Mouse (Mus musculus): ENCODE measurements around the gene Cdh20. TPM values are rescaled to one million over a fixed set of nuclear protein-coding genes. Genes with fewer than 3 reads are reported as not detected.

Cdh20 gene
- polyA plus RNA-seq (2014; fragmentation: Nextera tagmentation; extraction: Ambion mirVana) = 1.3 and 1.4 TPM in 2 replicates

- H3K4me1 ChIP-seq (ENCODE audit: control insufficient read depth in 2 of 2, insufficient read depth in 2 of 2, low read length in 2 of 2) = peaks cover 3 to 9% of the 10 kb centered on the region in 2 experiments; a peak in 3 of 4 replicates
- no peaks in the 10 kb centered on the region for H3K9me3 ChIP-seq (ENCODE audit: control insufficient read depth, low read length)
- no peaks in the 10 kb centered on the region for H3K36me3 ChIP-seq (ENCODE audit: control insufficient read depth, insufficient read depth, low read length)
- peak within 1 kb of the TSS in 1 of 2 experiments; percentile 0; a peak in 1 of 4 replicates for H3K27ac ChIP-seq (replicated peaks in 1 of 2; ENCODE audit: control insufficient read depth in 1 of 2, insufficient read depth in 1 of 2, low read depth in 2 of 2, low read length in 2 of 2)
- peak within 1 kb of the TSS; percentile 45 to 62 for H3K4me3 ChIP-seq (ENCODE audit: control insufficient read depth in 1 of 2, insufficient read depth in 1 of 2, low read depth in 1 of 2, low read length in 2 of 2)
- peak within 1 kb of the TSS; percentile 70 for H3K9ac ChIP-seq (ENCODE audit: low read length)
- H3K4me2 ChIP-seq (ENCODE audit: low read length) = peak within 1 kb of the TSS; percentile 89
- no peaks in the 10 kb centered on the region; the same call in 1 of the 2 replicates for H3K27me3 ChIP-seq (ENCODE audit: control insufficient read depth, insufficient read depth, low read length)
- WGBS = under 1% methylated on average over 46 of the region's 46 CpGs
- peak; percentile 54; the same call in 1 of the 2 replicates for ATAC-seq (ENCODE audit: insufficient number of reproducible peaks, insufficient read depth, low FRiP score, low read depth)
Measured at GRCm38 (mm10) chr1:104768371-104769249, at the start of gene Cdh20. Gene Cdh20, plus strand, starts transcription at chr1:104768529.

DNA sequence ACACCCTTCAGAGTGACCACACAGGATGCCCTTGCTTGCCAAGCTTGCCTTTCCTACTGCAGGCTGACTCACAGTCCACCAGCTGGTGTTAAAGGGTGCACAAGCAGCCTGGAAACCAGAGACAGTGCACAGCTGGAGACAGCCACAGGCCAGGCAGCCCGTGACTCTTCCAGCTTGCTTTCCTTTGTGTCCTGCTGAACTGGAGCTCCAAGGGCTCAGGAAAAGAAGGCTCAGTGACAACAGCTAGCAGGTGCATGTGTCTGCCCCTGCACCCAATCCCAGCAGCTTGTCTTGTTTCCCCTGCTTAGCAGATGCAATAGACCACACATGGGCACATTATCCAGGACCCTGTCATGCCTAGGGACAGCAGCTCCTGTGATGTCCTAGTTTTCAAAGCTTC lies 21.5 kb upstream of the Cdh20 start:
- H3K4me2 ChIP-seq (ENCODE audit: low read length) = no peak overlapping the region
- no peak overlapping the region for H3K9ac ChIP-seq (ENCODE audit: low read length)
- 0 out of 4 replicates have a peak overlapping the region, but pooled peaks of 1 of the 2 experiments have one; percentile 29 for H3K27ac ChIP-seq (replicated peaks in 1 of 2; ENCODE audit: control insufficient read depth in 1 of 2, insufficient read depth in 1 of 2, low read depth in 2 of 2, low read length in 2 of 2)
- no peak for ATAC-seq (ENCODE audit: insufficient number of reproducible peaks, insufficient read depth, low FRiP score, low read depth)
- H3K4me1 ChIP-seq (ENCODE audit: control insufficient read depth in 2 of 2, insufficient read depth in 2 of 2, low read length in 2 of 2) = peaks cover 6 to 12% of the 10 kb centered on the region in 2 experiments
- no peaks in the 10 kb centered on the region for H3K9me3 ChIP-seq (ENCODE audit: control insufficient read depth, low read length)
- H3K27me3 ChIP-seq (ENCODE audit: control insufficient read depth, insufficient read depth, low read length) = no peaks in the 10 kb centered on the region
- WGBS = 0% methylated on average over 1 of the region's 1 CpGs
- H3K36me3 ChIP-seq (ENCODE audit: control insufficient read depth, insufficient read depth, low read length) = no peaks in the 10 kb centered on the region
- no peak overlapping the region for H3K4me3 ChIP-seq (ENCODE audit: control insufficient read depth in 1 of 2, insufficient read depth in 1 of 2, low read depth in 1 of 2, low read length in 2 of 2)

DNA sequence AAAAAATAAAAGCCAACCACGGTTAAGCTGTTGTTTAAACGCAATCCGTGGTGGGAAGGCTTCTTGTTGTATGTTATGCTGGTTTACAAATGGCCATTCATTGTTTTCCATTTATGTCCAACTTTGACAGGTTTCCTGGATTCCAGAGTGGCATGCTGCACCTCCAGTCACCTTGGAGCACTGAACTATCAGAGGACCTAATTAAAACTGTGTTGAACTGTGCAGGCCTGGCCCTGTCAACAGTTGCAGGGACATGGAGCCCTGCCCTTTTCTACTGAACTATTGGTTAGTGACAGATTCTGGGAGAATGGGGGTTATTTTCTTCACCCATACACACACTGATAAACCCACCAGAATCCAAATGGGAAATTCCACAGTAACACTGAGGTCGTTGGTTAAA lies 20.9 kb upstream of the Cdh20 start:
- Histone ChIP-seq H3K4me1 (ENCODE audit: control insufficient read depth in 2 of 2, insufficient read depth in 2 of 2, low read length in 2 of 2) (peaks cover 6 to 12% of the 10 kb centered on the region in 2 experiments), H3K4me2 (ENCODE audit: low read length) (no peak overlapping the region), H3K36me3 (ENCODE audit: control insufficient read depth, insufficient read depth, low read length) (no peaks in the 10 kb centered on the region), H3K9me3 (ENCODE audit: control insufficient read depth, low read length) (no peaks in the 10 kb centered on the region), H3K9ac (ENCODE audit: low read length) (no peak overlapping the region), H3K27ac (replicated peaks in 1 of 2; ENCODE audit: control insufficient read depth in 1 of 2, insufficient read depth in 1 of 2, low read depth in 2 of 2, low read length in 2 of 2) (0 out of 4 replicates have a peak overlapping the region, but pooled peaks of 1 of the 2 experiments have one; percentile 29), H3K27me3 (ENCODE audit: control insufficient read depth, insufficient read depth, low read length) (no peaks in the 10 kb centered on the region), H3K4me3 (ENCODE audit: control insufficient read depth in 1 of 2, insufficient read depth in 1 of 2, low read depth in 1 of 2, low read length in 2 of 2) (no peak overlapping the region)
- 48% methylated on average over 4 of the region's 4 CpGs for WGBS
- no peak for ATAC-seq (ENCODE audit: insufficient number of reproducible peaks, insufficient read depth, low FRiP score, low read depth)

GRCm38 (mm10) chr1:104754483-104754882 lies 13.8 kb upstream of the Cdh20 start:
- H3K4me3 ChIP-seq (ENCODE audit: control insufficient read depth in 1 of 2, insufficient read depth in 1 of 2, low read depth in 1 of 2, low read length in 2 of 2) = no peak overlapping the region
- H3K4me1 ChIP-seq (ENCODE audit: control insufficient read depth in 2 of 2, insufficient read depth in 2 of 2, low read length in 2 of 2) = no peaks in the 10 kb centered on the region
- ATAC-seq (ENCODE audit: insufficient number of reproducible peaks, insufficient read depth, low FRiP score, low read depth) = no peak
- no peak overlapping the region for H3K4me2 ChIP-seq (ENCODE audit: low read length)
- no peaks in the 10 kb centered on the region for H3K9me3 ChIP-seq (ENCODE audit: control insufficient read depth, low read length)
- H3K36me3 ChIP-seq (ENCODE audit: control insufficient read depth, insufficient read depth, low read length) = no peaks in the 10 kb centered on the region
- H3K27me3 ChIP-seq (ENCODE audit: control insufficient read depth, insufficient read depth, low read length) = no peaks in the 10 kb centered on the region
- 49% methylated on average over 8 of the region's 8 CpGs for WGBS
- H3K27ac ChIP-seq (replicated peaks in 1 of 2; ENCODE audit: control insufficient read depth in 1 of 2, insufficient read depth in 1 of 2, low read depth in 2 of 2, low read length in 2 of 2) = no peak overlapping the region
- H3K9ac ChIP-seq (ENCODE audit: low read length) = no peak overlapping the region

DNA sequence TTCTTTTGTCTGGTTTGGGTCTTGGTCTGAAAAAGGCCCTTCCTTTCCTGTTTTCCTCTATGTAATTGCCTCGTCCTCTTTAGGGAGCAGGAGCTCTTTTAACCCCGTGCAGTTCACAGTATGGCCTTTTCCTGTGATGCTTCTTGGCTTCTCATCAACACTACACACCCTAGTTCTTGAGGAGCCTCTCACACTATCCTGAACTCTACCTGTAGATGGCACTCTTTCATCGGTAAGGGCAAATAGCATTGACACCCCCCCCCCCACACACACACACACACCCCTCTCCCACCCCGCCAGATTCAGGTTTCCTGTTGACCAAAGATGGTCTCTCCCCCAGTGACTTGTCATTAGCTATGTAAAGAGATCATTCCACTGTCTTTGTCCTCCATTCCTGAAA lies 12.4 kb upstream of the Cdh20 start:
- Histone ChIP-seq H3K4me1 (ENCODE audit: control insufficient read depth in 2 of 2, insufficient read depth in 2 of 2, low read length in 2 of 2) (no peaks in the 10 kb centered on the region), H3K36me3 (ENCODE audit: control insufficient read depth, insufficient read depth, low read length) (no peaks in the 10 kb centered on the region), H3K27ac (replicated peaks in 1 of 2; ENCODE audit: control insufficient read depth in 1 of 2, insufficient read depth in 1 of 2, low read depth in 2 of 2, low read length in 2 of 2) (no peak overlapping the region), H3K27me3 (ENCODE audit: control insufficient read depth, insufficient read depth, low read length) (no peaks in the 10 kb centered on the region), H3K4me2 (ENCODE audit: low read length) (no peak overlapping the region), H3K4me3 (ENCODE audit: control insufficient read depth in 1 of 2, insufficient read depth in 1 of 2, low read depth in 1 of 2, low read length in 2 of 2) (no peak overlapping the region), H3K9ac (ENCODE audit: low read length) (no peak overlapping the region), H3K9me3 (ENCODE audit: control insufficient read depth, low read length) (no peaks in the 10 kb centered on the region)
- 34% methylated on average over 4 of the region's 4 CpGs for WGBS
- ATAC-seq (ENCODE audit: insufficient number of reproducible peaks, insufficient read depth, low FRiP score, low read depth) = no peak

GRCm38 (mm10) chr1:104769250-104769607 lies 900 bp downstream of the Cdh20 start:
- Histone ChIP-seq H3K27me3 (ENCODE audit: control insufficient read depth, insufficient read depth, low read length) (no peaks in the 10 kb centered on the region; the same call in 1 of the 2 replicates), H3K27ac (replicated peaks in 1 of 2; ENCODE audit: control insufficient read depth in 1 of 2, insufficient read depth in 1 of 2, low read depth in 2 of 2, low read length in 2 of 2) (0 out of 4 replicates have a peak overlapping the region, but pooled peaks of 1 of the 2 experiments have one; percentile 0), H3K4me2 (ENCODE audit: low read length) (peak overlapping the region; percentile 89), H3K36me3 (ENCODE audit: control insufficient read depth, insufficient read depth, low read length) (no peaks in the 10 kb centered on the region), H3K4me3 (ENCODE audit: control insufficient read depth in 1 of 2, insufficient read depth in 1 of 2, low read depth in 1 of 2, low read length in 2 of 2) (peak overlapping the region; percentile 45 to 62), H3K9ac (ENCODE audit: low read length) (peak overlapping the region; percentile 70), H3K4me1 (ENCODE audit: control insufficient read depth in 2 of 2, insufficient read depth in 2 of 2, low read length in 2 of 2) (peaks cover 3 to 9% of the 10 kb centered on the region in 2 experiments; a peak in 3 of 4 replicates), H3K9me3 (ENCODE audit: control insufficient read depth, low read length) (no peaks in the 10 kb centered on the region)
- peak; percentile 38; the same call in 1 of the 2 replicates for ATAC-seq (ENCODE audit: insufficient number of reproducible peaks, insufficient read depth, low FRiP score, low read depth)
- 1% methylated on average over 12 of the region's 12 CpGs for WGBS

DNA sequence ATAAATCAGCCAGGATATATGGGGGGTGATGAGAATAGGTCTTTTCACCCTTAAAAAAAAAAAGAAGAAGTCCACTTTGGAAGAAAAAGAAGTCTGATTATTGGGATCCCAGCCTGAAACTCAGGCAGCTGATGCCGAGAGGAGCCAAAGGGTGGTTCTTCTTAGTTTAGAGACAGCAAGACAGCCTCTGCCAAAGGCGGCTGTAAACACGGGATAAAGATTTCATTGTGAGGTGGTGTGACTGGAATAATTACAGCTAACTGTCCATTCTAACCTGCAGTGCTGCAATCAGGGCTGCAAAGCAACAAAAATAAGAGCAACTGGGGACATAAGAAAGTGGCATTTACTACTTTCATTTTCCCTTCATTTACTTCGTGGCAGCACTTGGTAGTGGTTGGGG lies 3.6 kb downstream of the Cdh20 start:
- H3K27me3 ChIP-seq (ENCODE audit: control insufficient read depth, insufficient read depth, low read length) = no peaks in the 10 kb centered on the region; the same call in 1 of the 2 replicates
- no peak overlapping the region for H3K9ac ChIP-seq (ENCODE audit: low read length)
- no peak overlapping the region for H3K4me3 ChIP-seq (ENCODE audit: control insufficient read depth in 1 of 2, insufficient read depth in 1 of 2, low read depth in 1 of 2, low read length in 2 of 2)
- H3K36me3 ChIP-seq (ENCODE audit: control insufficient read depth, insufficient read depth, low read length) = no peaks in the 10 kb centered on the region
- peaks cover 3 to 9% of the 10 kb centered on the region in 2 experiments; a peak in 3 of 4 replicates for H3K4me1 ChIP-seq (ENCODE audit: control insufficient read depth in 2 of 2, insufficient read depth in 2 of 2, low read length in 2 of 2)
- peak overlapping the region; percentile 17; the same call in 1 of the 2 replicates for H3K4me2 ChIP-seq (ENCODE audit: low read length)
- 76% methylated on average over 4 of the region's 4 CpGs for WGBS
- ATAC-seq (ENCODE audit: insufficient number of reproducible peaks, insufficient read depth, low FRiP score, low read depth) = no peak
- H3K27ac ChIP-seq (replicated peaks in 1 of 2; ENCODE audit: control insufficient read depth in 1 of 2, insufficient read depth in 1 of 2, low read depth in 2 of 2, low read length in 2 of 2) = no peak overlapping the region
- no peaks in the 10 kb centered on the region for H3K9me3 ChIP-seq (ENCODE audit: control insufficient read depth, low read length)

All from heart, embryonic 14.5 days (tissue).